Mouse (Mus musculus) CD4-positive helper T cell, adult 2 months (primary cell): ENCODE data around the gene Rims3.

Experiments
- DNase-seq: peaks from one replicate; pipeline ENCODE4 v3.0.0-alpha.2; 2012; ENCODE audit warnings: low read depth, missing footprints, low spot score

Rims3 gene

DNA sequence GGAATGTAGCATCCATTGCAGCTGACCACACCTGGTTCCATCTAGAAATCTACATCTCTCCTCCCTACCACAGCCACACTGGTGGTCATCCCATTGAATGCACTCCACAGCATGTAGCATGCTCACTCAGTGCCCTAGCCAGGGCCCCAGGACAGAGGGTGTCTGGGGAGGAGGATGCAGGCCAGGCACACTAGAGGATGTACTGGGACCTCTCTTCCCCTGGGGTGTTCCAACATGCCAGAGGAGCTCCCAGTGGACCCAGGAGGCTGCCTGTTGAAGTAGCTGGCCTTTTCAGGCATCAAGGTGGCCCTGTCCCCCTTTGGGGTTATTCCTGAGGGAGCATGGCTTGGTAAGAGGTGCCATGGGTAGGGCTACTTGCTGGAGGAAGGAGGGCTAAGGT is 37.3 kb downstream of the Rims3 start:
- no peak for DNase-seq

DNA sequence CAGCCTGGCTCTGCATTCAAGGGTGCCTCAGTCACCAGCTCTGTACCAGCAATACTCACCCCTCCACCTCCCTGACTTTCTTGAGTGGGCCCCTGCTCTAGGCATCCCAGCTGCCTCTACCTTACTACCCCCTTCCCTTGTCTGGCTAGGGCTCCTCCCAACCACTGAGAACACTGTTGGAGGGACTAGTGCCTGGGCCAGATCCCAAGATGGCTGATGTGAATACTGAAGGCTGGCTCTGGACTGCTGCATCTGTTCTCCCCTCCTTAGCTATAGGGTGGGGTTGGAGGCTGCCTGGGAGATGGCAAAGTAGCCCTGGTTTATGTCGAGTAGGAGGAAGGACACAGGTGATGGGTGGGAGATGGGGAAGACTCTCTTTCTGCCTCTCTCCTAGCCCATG is 37.9 kb downstream of the Rims3 start:
- no peak for DNase-seq

DNA sequence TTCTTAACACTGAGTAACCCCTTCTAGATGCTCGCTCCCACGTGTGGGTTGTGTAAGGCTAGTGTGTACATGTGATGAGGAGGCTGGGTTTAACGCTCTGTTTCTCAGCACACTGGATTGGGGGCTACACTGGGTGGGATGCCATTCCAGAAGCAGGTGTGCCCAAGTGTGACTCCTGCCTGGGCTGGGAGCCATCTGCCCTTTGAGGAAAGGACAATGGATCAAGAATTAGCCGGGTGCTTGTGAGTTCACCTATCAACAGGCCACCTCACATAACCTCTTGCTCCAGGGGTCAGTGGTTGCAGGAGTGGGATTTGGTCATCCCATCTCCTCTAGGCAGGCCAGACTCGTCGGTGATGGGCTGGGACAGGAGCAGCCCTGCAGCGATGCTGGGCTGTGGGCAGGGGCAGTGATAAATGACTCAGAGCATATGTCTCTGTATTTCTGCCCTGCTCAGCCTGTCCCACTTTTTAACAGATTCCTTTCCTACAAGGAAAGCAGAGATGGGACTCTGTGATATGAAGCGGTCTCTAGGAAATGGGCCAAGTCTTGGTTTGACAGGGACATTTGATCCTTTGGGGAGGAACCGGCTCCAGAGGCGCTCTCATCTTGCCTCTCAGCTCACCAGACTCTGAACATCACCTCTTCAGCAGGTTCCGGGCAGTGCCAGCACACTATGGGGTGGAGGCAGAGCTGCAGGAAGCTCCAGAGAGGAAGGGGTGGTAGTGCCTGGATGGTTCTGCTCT is 39.2 kb downstream of the Rims3 start:
- DNase-seq: no peak

DNA sequence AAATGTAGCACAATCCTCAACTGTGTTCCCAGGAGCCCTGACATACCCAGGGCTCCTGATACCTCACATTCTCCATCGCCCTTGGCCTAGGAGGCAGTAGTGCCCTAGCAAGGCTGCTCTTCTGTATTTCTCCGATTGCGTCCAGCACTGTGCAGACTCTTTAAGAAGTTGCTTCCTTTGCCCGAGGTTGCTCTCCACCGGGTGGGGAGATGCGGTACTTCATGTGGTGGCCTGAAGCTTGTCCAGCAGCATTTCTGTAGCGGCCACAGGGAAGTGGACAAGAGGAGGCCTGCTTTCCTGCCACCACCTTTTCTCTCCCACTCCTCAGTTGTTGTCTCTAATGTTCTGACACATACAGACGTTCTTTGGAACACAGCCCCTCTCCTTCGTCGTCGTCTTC is 40.0 kb downstream of the Rims3 start:
- DNase-seq: no peak

DNA sequence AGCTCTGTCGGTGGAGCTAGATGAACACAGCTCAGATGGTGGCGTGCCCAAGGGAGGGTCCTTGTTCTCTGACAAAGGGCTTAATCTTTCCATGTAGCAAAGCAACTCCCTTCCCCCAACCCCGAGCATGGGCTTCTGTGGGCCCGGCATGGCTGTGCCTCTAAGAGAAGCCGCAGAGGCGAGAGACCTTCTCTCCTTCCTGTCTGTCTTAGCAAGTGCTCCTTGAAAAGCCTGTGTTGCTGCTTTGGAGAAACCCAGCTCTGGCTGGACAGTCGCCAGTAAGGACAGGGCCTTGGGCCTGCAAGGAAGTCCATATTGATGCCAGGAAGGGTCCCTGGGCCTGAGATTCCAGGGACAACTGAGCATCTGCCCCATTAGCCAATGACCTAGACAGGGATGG is 40.6 kb downstream of the Rims3 start:
- DNase-seq: no peak

DNA sequence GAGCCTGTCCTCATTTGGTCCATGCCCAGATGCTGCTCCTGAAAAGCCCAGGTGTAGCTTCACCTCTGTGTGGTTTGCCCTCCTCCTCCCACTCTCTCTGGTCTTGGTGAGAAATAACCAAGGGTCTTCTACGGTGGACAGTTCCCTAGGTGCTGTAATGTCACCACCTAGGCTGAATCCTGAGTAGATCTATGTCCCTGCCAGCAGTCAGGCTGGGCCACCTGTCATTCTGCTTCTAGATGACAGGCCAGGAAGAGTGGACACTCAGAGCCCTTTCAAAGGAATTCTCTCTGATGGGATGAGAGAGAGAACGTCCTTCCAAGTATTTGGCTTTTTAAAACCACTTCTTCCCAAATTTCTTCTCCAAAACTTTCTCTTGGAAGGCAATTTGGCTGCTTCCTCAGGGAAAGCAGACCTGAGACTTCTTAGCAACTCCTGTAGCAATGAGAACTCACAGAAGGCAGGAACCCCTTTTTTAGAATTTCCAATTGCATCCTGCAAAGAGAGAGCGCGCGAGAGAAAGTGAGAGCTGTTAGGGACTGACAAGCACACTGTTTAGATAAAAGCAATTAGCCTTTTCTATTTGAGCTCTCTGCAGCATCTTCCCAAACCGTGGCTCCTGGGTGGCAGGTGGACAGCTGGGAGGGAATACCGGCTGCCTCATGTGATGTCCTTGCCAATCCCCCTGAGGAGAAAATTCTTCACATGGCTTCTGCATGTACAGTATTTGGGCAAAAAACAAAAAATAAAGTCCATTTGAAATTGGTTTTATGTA is 41.4 kb downstream of the Rims3 start:
- no peak for DNase-seq

DNA sequence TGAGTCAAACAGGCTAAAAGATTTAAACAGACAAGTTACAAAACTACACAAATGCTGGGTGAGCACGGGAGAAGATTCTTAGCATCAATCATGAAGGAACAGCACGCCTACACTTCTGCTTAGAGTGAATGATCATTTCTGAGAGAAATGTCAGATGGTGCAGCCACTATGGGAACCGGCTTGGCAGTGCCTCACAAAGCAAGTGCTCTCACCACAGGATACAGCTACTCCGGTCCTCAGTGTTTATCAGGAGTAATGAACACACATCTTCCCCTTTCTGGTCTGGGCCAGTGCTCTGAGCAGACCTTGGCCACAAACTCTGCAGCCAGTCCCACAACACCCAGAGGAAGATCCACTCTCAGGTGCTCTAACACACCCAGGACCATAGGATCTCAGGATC is 49.9 kb downstream of the Rims3 start:
- DNase-seq: no peak

DNA sequence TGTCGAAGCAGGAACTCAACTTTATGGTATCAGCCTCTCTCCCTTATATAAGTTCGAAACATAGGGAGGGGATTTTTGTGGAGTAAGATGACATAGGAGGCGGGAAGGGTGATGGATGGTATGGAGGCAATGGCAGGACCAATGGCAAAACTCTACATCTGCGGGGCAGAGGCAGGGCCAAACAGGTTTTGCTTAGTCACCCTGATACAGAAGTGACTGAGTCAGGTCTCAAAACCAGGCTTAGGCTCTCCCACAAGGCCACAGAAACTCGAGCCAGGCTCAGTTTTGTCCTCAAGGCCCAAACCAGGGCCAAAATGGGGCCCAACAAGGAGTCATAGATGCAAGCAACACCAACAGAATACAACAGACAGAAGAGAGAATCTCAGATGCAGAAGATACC is 51.0 kb downstream of the Rims3 start:
- no peak for DNase-seq

DNA sequence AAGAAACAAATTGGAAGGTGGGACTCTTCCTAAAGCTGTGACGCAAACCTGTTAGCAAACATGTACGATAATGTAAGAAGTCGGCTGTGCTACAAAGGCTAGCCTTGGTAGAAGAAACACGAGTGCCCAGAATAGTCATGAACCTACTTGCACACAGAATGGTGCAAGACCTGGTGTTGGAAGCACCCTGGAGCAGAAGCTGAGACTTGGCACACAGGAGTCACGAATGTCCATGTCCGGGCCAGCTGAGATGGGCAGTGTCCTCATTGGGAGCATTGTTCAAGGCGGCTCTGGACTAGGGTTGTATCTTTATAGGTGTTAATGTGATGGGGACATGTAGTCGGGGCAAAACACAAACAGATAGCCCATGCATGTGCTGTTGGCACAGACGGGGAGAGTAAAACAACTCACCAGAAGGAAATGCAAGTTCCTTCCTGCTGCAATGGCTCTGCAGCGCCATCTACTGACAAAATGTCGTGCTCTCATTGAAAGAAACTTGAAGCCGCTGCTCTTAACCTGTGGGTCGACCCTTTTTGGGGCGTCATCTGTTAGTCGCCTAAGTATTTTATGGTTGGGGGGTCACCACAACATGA is 55.0 kb downstream of the Rims3 start:
- DNase-seq: peak; percentile 72

DNA sequence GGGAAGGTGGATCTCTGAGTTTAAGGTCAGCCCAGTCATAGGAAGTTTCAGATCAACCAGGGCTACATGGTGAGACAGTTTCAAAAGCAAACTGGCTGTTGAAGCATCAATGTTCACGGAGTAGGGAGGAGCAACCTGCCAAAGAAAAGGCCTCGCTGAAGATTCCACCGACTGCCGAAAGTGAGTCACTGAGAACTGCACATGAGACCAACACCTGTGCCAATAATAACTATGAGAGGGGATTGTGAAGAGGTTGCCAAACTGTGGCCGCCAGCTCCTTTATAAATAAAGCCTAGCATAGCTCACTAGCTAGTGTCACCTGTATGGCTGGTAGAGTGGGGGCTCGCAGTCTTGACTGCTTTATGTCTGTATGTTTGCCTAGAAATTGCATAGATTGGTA is 56.5 kb downstream of the Rims3 start:
- no peak for DNase-seq

DNA sequence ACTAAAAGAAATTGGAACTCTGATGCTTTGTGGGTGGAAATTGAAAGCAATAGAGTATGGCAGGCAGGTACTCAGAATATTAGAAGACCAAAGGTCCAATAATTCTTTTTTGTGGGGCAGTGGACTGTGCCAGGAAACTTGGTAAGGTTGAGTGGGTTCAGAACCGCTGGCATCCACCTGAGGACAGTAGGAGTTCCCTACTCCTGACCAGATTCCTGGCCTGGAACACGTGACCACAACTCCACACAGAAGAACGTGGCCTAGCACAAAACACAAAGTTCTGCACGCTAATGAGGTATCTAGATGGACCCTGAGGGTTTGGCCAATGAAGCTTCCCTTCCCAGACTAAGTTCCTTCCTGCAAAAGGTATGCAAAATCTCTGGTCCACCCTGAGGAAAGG is 58.2 kb downstream of the Rims3 start:
- no peak for DNase-seq

DNA sequence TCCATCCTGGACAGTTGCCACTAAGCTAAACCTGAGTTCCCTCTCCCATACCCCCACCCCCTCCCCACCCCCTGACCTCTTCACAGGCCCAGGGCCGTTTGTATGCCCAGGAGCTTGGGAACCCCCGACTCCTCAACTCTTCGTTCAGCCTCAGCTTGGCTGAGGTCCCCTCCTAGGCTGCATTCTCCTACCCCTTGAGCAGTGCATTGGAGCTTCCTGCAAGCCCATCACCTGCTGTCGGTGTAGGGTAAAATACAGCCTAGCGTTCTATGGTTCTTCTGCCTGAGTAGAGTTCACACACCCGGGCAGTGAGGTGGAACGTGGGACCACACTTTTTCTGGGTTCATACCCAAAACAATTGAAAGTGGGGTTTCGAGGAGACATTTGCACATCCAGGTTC is 58.8 kb downstream of the Rims3 start:
- no peak for DNase-seq

DNA sequence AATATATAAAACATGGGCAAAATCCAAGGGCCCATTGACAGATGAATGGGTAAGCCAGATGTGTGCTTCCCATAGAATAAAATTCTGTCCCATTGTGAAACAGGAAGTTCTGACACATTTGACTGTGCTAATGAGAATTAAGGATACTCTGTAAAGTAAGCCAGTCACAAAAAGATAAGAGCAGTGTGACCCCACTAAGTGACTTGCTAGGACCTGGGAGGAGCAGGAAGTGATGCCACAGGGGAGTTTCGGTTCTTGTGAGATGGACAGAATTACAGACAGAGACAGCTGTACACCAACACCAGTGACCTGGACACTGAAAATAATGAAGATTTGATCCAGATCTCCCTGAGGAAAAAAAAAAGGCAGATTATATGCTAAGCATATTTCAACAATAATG is 59.2 kb downstream of the Rims3 start:
- DNase-seq: no peak

DNA sequence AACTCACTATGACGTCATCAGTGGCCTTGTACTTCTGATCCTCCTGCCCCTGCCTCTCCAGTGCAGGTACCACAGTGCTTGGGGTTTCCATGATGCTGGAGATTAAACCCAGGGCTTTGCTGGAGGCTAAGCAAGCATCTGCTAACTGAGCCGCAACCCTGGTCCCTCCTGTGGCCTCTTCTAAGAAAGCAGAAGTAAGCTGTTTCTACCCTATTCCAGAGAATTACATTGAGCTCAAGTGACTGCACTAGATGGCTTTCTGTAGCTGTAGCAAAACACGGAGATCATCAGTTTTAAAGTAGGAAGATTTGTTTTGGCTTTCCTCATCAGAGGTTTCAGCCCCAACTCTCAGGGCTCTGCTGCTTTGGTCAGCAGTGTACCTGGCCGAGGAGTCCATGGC is 59.9 kb downstream of the Rims3 start:
- DNase-seq: no peak

DNA sequence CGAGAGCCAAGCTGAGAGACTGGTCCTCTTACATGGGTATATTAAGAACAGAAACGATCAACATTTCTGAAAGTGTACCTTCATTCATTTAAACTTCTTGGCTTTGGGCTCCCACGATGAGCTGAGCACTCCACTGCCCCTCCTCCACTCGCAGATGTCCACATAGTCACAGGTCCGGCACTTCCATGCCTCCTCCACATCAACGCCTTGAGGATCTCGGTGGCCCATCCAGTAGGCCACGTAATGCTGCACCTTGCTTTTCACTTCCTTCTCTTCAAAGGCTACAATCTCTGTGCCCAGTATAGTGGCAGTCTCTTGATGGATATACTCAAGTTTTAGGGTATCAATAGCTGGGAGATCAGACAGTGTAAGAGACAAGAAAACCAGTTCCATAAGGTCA is 66.8 kb downstream of the Rims3 start:
- no peak for DNase-seq

DNA sequence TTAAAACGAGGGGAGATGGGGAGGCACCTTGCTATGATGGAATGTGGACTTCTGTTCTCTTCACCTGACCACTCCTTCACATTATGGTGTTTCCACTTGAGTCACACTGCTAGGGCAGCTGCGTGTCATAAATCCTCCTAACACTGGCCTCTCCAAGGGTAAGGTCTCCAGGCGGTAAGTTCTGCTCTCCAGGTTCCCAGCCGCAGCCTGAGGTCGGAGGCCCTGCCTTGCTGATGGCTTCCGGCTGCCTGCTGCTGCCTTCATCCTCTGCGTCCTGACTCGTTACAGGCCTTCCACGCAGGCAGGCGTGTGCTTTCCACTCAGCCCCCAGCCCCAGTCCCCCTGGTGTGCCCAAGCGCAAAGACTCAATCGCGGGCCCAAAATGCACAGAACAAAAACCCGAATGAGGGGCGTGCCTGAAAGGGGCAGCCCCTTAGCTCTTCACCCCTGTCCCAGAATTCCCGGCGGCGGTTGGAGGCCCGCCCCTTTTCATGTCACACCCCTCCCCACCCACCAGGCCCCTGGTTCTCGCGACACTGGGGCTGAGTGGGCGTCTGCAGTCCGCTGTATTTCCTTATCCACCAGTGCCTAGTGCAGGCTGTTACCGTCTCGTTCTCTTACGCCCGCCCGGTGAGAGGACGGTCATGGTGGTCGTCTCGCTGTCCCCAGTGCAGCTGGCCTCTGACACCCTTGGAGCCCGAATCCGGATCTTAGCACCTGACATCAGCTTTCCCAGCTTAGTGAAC is 70.1 kb downstream of the Rims3 start, which contains the start of gene Exo5:
Gene Exo5, minus strand, starts transcription at position 464 of the 746 bp plus-strand sequence.
- peak; percentile 95 for DNase-seq

DNA sequence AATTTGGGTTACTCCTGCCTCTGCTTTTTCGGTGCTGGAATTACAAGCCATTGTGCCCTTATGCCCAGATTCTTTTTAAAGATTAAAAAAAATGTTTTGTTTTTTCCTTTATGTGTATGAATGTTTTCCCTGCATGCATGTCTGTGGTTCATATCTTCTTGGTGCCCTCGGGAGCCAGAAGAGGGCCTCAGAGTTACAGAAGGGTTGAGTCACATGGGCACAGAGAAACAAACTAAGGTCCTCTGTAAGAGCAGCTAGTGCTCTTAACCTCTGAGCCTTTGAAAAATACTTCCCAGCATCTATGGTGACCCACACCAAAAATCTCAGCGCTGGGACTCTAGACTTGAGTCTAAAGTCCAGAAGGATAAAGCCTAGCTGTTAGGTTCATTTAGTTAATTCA is 70.8 kb downstream of the Rims3 start:
- peak; percentile 69 for DNase-seq

DNA sequence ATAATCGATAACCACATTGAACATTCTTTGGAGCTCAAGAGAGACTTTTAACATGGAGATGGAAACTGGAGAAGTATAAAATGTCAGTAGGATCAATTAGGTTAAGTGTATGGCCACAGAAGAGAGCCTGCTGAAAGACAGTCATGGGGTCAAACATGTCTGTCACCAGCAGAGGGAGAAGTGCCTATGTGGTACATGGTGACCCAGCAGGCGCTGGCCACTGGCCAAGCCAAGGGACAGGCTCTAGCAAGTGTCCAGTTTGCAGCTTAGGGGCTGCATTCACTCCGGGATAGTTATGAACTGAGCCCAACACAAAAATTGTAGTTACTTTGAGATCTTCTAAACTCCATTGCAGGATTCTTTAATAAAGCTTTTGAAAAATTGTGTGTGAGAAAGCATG is 74.1 kb downstream of the Rims3 start:
- no peak for DNase-seq

DNA sequence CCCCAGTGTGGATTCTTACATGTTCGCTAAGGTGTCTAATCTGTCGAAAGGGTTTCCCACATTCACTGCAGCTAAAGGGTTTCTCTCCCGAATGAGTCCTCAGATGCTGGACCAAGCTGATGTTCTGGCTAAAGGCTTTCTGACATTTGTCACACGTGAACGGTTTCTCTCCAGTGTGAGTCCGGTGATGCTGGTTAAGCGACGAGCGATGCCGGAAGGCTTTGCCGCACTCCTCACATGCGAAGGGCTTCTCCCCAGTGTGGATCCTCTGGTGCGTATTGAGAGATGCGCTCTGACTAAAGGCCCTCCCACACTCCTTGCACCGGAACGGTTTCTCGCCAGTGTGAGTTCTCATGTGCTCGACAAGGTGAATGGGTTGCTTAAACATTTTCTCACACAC is 76.1 kb downstream of the Rims3 start:
- no peak for DNase-seq

DNA sequence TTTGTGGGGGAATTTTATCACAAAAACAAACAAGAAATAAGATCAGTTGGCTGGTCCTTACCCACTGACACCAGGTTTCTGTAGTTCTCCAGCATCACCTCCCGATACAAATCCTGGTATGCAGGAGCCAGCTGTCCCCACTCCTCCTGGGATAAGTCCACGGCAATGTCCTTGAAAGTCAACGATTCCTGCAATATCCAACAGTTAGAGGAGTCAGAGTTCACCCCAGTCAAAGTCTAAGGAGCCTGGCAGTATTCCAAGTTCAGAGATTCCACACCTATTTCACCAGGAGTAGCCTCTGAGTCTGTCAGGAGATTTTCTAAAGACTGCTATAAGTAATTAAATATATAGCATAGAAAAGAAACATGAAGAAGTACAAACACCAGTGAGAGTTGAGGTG is 80.4 kb downstream of the Rims3 start:
- DNase-seq: no peak
